Mouse (Mus musculus) mature B cell (primary cell): ENCODE data around the gene Lrrc1.

Experiments
- in situ Hi-C: fragments of 300-500 bp; cut with MboI; formaldehyde crosslinking; loops from 2 replicates; pipeline ENCODE4 v1.14.3; 2019

Gene Lrrc1

GRCm38 (mm10) chr9:77427292-77428114 is 117.2 kb downstream of the Lrrc1 start:
- in situ Hi-C loops = no loop called here

- in situ Hi-C loops = no loop called here
Measured at GRCm38 (mm10) chr9:77426110-77426509, 118.6 kb downstream of the Lrrc1 start.

- in situ Hi-C loops = no loop called here
Measured at GRCm38 (mm10) chr9:77425553-77425952, 119.1 kb downstream of the Lrrc1 start.

GRCm38 (mm10) chr9:77420200-77420585 is 124.5 kb downstream of the Lrrc1 start:
- in situ Hi-C loops = no loop called here

GRCm38 (mm10) chr9:77419501-77420199 is 125.0 kb downstream of the Lrrc1 start:
- in situ Hi-C loops = no loop called here

- in situ Hi-C loops = no loop called here
Measured at GRCm38 (mm10) chr9:77418800-77419199, 125.9 kb downstream of the Lrrc1 start.

GRCm38 (mm10) chr9:77416486-77416885 is 128.2 kb downstream of the Lrrc1 start:
- in situ Hi-C loops = no loop called here

- in situ Hi-C loops = no loop called here
Measured at GRCm38 (mm10) chr9:77416002-77416401, 128.7 kb downstream of the Lrrc1 start.

GRCm38 (mm10) chr9:77411830-77412425 is 132.7 kb downstream of the Lrrc1 start:
- in situ Hi-C loops = no loop called here

- in situ Hi-C loops = no loop called here
Measured at GRCm38 (mm10) chr9:77410968-77411367, 133.7 kb downstream of the Lrrc1 start.

- in situ Hi-C loops = no loop called here
Measured at GRCm38 (mm10) chr9:77410524-77410923, 134.1 kb downstream of the Lrrc1 start.

GRCm38 (mm10) chr9:77408053-77408603 is 136.5 kb downstream of the Lrrc1 start:
- in situ Hi-C loops = no loop called here

- in situ Hi-C loops = no loop called here
Measured at GRCm38 (mm10) chr9:77406906-77407305, 137.8 kb downstream of the Lrrc1 start.

- in situ Hi-C loops = no loop called here
Measured at GRCm38 (mm10) chr9:77404458-77404857, 140.2 kb downstream of the Lrrc1 start.

- in situ Hi-C loops = no loop called here
Measured at GRCm38 (mm10) chr9:77403961-77404360, 140.7 kb downstream of the Lrrc1 start.

GRCm38 (mm10) chr9:77402971-77403370 is 141.7 kb downstream of the Lrrc1 start:
- in situ Hi-C loops = no loop called here

- in situ Hi-C loops = no loop called here
Measured at GRCm38 (mm10) chr9:77399801-77400200, 144.9 kb downstream of the Lrrc1 start.

GRCm38 (mm10) chr9:77398856-77399631 is 145.6 kb downstream of the Lrrc1 start:
- in situ Hi-C loops = no loop called here

- in situ Hi-C loops = no loop called here
Measured at GRCm38 (mm10) chr9:77397027-77397426, 147.6 kb downstream of the Lrrc1 start.

GRCm38 (mm10) chr9:77391248-77391647 is 153.4 kb downstream of the Lrrc1 start:
- in situ Hi-C loops = no loop called here

GRCm38 (mm10) chr9:77388956-77389355 is 155.7 kb downstream of the Lrrc1 start:
- in situ Hi-C loops = no loop called here

- in situ Hi-C loops = no loop called here
Measured at GRCm38 (mm10) chr9:77386751-77387150, 157.9 kb downstream of the Lrrc1 start.
